Mouse (Mus musculus): ENCODE measurements around the gene Tceal3. TPM values are rescaled to one million over a fixed set of nuclear protein-coding genes. Genes with fewer than 3 reads are reported as not detected.
"Not testable (repeated sequence)": the region's sequence is repeated elsewhere in the genome, so short reads cannot be mapped to it uniquely, and the experiment has no call there.

The Tceal3 gene
- 45.7 TPM in 2 replicates for polyA plus RNA-seq (2015; fragmentation: Nextera tagmentation; extraction: Ambion mirVana)

DNA sequence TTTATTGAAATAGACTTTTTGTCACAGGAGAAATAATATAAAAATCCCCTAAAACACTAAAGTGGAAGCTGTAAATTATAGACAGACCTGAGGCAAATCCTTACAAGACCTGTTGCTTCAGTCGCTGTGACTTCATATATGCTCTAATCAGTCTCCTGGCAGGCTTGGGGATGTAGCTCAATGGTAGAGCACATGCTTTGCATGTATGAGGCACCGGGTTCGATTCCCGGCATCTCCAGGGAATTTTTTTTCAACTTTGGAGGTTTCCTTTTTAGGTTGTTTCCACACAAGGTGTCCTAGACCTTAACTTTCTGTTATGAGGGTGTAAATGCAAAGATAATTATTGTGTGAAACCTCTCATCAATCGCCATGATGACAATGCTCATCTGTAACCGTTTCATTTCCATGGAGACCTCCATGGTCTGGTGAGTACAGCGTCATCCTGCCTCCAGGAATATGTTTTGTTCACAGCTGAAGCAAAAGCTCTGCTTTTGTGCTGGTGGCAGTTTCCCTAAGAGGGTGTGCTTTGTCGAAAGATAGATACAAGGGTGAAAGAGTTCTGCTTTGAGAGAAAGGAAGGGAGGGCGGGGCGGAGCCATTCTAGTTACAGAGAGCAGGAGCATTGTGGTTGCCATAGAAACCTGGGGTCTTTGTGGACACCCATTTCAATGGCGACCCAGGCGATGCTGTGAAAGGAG, at the start of gene Tceal3:
Tceal3 (plus strand) TSS at position 644 of the 698 bp plus-strand sequence.
- 31% methylated on average over 12 of the region's 12 CpGs for WGBS

DNA sequence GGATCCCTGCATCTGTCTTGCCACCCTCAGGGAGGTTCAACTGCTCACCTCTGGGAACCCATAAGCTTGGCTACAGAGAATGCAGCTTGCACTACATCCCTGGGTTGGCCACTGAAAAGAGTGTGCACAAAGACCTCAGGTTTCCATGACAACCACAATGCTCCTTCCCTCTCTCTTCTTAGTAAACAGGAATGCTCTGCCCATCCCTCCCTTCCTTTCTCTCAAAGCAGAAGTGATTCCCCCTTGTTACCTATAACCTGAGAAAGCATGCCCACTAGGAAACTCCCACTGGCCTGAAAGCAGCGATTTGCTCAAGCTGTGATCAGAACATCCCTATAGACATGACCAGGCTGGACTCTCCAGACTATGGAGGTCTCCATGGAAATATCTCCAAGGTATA, 46.7 kb upstream of the Tceal3 start, which contains the start of gene Kir3dl2:
Kir3dl2 (minus strand) TSS at position 101 of the 400 bp plus-strand sequence.
- H3K9ac ChIP-seq (replicated peaks); H3K4me1 ChIP-seq (replicated peaks); H3K27ac ChIP-seq; H3K36me3 ChIP-seq; H3K27me3 ChIP-seq; H3K4me3 ChIP-seq (replicated peaks); ATAC-seq; H3K9me3 ChIP-seq; H3K4me2 ChIP-seq (replicated peaks): not testable (repeated sequence)
- WGBS: 63% methylated on average over 1 of the region's 1 CpGs

More for the DNA sequence above, at the start of gene Tceal3:
- peak; percentile 98 for ATAC-seq
- H3K27me3 ChIP-seq: no peaks in the 10 kb centered on the region
- H3K4me2 ChIP-seq (replicated peaks): peak within 1 kb of the TSS; percentile 49
- peak within 1 kb of the TSS; percentile 59 for H3K9ac ChIP-seq (replicated peaks)
- no peaks in the 10 kb centered on the region for H3K9me3 ChIP-seq
- no peaks in the 10 kb centered on the region for H3K4me1 ChIP-seq (replicated peaks)
- no peaks in the 10 kb centered on the region for H3K36me3 ChIP-seq
- H3K27ac ChIP-seq: peak within 1 kb of the TSS; percentile 89
- peak within 1 kb of the TSS; percentile 42 for H3K4me3 ChIP-seq (replicated peaks)

DNA sequence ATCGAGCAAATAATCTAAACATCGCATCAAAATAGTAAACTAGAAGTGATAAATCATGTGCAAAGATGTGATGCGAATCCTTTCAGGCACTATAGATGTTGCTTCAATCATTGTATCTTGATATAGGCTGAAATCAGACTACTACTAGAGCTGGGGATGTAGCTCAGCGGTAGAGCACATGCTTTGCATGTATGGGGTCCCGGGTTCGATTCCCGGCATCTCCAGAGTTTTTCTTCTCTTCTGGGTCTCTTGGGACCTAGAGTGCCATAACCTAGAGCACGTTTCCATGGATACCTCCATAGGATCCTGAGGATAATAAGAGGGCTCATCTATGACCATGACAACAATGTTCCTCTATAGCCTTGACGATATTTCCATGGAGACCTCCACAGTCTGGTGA, 21.5 kb upstream of the Tceal3 start:
- H3K27me3 ChIP-seq; ATAC-seq; H3K4me1 ChIP-seq (replicated peaks); H3K4me3 ChIP-seq (replicated peaks); H3K36me3 ChIP-seq; H3K27ac ChIP-seq; H3K9me3 ChIP-seq; H3K4me2 ChIP-seq (replicated peaks); H3K9ac ChIP-seq (replicated peaks): not testable (repeated sequence)
- 90% methylated on average over 9 of the region's 9 CpGs for WGBS

DNA sequence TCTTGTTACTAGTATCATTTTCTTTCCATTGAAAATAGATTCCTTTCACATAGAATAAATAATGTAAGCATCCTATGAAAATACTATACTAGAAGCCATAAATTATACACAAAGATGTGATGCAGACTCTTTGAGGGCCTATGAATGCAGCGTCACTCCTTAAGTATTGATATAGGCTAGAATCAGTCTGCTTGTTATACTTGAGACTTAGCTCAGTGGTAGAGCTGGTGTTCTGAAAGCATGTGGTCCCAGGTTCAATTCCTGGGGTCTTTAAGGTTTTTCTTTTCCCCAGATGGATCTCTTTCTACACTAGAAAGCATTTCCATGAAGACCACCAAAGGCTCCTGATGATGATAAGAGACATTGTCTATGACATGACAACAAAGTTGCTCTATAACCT, 6.0 kb upstream of the Tceal3 start:
- ATAC-seq: no peak
- Histone ChIP-seq H3K4me2 (replicated peaks) (no peak overlapping the region), H3K4me3 (replicated peaks) (no peak overlapping the region), H3K27ac (no peak overlapping the region), H3K9me3 (no peaks in the 10 kb centered on the region), H3K9ac (replicated peaks) (no peak overlapping the region), H3K4me1 (replicated peaks) (no peaks in the 10 kb centered on the region), H3K36me3 (no peaks in the 10 kb centered on the region), H3K27me3 (no peaks in the 10 kb centered on the region)
- WGBS: 93% methylated on average over 1 of the region's 1 CpGs

DNA sequence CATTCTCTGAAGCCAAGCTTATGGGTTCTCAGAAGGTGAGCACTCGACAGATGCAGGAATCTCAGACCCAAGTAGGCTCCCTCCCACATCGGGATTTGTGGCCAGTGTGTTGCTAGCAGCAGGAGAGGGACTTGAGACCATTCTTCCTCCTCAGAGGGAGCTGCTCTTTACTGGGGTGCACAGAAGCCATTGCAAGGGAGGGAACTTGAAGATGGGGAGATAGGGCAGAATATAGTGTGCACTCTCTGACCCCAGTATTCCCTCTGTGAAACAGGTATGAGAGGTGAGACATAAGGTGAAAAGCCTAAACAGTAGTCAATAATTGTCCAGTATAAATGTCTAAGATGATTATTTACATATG, 235 bp downstream of the Tceal3 start:
- Histone ChIP-seq H3K4me3 (replicated peaks) (peak overlapping the region; percentile 42), H3K9ac (replicated peaks) (peak overlapping the region; percentile 59), H3K27me3 (no peaks in the 10 kb centered on the region), H3K27ac (peak overlapping the region; percentile 89), H3K4me2 (replicated peaks) (peak overlapping the region; percentile 49), H3K9me3 (no peaks in the 10 kb centered on the region), H3K36me3 (no peaks in the 10 kb centered on the region), H3K4me1 (replicated peaks) (no peaks in the 10 kb centered on the region)
- WGBS: 22% methylated on average over 2 of the region's 2 CpGs
- no peak for ATAC-seq

DNA sequence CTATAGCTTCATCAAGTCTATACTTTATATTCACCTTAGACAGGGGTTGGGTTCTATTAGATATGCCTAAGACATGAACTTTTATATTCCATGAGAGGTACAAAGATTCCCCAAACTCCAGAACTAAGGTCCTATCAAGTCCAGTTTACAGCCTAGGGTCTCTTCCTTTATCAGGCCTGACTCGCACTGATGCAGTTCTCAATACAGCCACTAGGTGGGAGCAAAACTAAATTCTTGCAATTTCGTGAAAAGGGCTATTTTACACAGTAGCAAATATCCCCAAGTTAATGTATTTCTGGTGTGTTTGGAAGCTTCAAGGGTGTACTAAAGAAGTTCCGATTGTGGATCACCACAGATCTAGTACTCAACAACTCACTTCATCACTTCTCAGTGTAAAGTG, 8.8 kb downstream of the Tceal3 start:
- Histone ChIP-seq H3K4me3 (replicated peaks) (no peak overlapping the region), H3K4me2 (replicated peaks) (no peak overlapping the region), H3K27ac (no peak overlapping the region), H3K4me1 (replicated peaks) (no peaks in the 10 kb centered on the region), H3K36me3 (no peaks in the 10 kb centered on the region), H3K9ac (replicated peaks) (no peak overlapping the region), H3K27me3 (no peaks in the 10 kb centered on the region), H3K9me3 (no peaks in the 10 kb centered on the region)
- WGBS: 25% methylated on average over 3 of the region's 3 CpGs
- peak; percentile 20 for ATAC-seq

DNA sequence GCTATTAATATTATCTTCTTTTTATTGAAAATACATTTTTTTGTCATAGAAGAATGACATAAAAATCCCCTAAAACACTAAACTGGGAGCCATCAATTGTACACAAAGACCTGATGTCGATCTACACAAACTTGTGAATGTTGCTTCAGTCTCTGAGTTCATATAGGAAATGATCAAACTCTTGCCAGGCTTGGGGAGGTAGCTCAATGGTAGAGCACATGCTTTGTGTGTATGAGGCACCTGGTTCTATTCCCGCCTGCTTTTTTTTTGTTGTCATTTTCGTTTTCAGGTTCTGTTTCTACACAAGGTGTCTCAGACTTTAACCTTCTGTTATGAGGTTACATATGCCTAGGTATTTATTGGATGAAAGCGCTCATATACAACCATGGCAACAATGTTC, 16.3 kb downstream of the Tceal3 start:
- Histone ChIP-seq H3K27me3 (no peaks in the 10 kb centered on the region; the same call in 1 of the 2 replicates), H3K4me2 (replicated peaks) (no peak overlapping the region), H3K4me3 (replicated peaks) (no peak overlapping the region), H3K9me3 (no peaks in the 10 kb centered on the region), H3K27ac (no peak overlapping the region), H3K36me3 (no peaks in the 10 kb centered on the region), H3K4me1 (replicated peaks) (no peaks in the 10 kb centered on the region), H3K9ac (replicated peaks) (no peak overlapping the region)
- 80% methylated on average over 4 of the region's 4 CpGs for WGBS
- no peak for ATAC-seq

DNA sequence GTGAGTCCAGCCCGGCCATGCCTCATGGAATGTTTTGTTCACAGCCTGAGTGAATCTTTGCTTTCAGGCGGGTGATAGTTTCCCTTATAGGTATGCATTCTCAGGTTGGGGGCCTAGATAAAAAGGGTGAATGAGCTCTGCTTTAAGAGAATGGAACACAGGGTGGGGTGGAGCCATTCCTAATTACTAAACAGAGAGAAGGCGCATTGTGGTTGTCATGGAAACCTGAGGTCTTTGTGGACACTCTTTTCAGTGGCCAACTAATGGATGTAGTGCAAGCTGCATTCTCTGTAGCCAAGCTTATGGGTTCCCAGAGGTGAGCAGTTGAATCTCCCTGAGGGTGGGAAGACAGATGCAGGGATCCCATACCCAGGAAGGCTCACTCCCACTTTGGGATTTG, 16.8 kb downstream of the Tceal3 start:
- H3K4me1 ChIP-seq (replicated peaks): no peaks in the 10 kb centered on the region

DNA sequence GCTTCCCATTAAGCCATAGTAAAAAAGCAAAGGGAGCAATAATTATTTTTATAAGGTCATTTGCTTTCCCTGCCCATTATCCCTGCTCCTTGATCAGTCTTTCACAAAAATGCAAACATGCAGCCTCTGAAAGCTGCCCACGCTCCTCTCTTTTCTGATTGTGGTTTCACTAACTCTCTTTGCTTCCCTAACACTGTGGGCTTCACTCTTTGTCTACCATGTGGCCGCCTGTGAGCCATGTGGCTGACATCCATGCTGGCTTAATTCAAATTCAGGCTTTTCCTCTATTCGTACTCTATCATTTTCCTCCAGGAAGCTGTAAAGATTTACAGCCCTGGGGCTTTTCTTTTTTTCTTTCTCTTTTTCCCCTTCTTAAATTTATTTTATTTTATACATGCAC, 20.7 kb downstream of the Tceal3 start:
- Histone ChIP-seq H3K9ac (replicated peaks) (no peak overlapping the region), H3K4me2 (replicated peaks) (no peak overlapping the region), H3K4me1 (replicated peaks) (no peaks in the 10 kb centered on the region), H3K9me3 (no peaks in the 10 kb centered on the region), H3K36me3 (no peaks in the 10 kb centered on the region), H3K4me3 (replicated peaks) (no peak overlapping the region), H3K27ac (no peak overlapping the region), H3K27me3 (no peaks in the 10 kb centered on the region; the same call in 1 of the 2 replicates)
- 54% methylated on average over 3 of the region's 3 CpGs for WGBS
- ATAC-seq: no peak

More for the DNA sequence above, 16.8 kb downstream of the Tceal3 start:
- Histone ChIP-seq H3K9me3 (no peaks in the 10 kb centered on the region), H3K27me3 (no peaks in the 10 kb centered on the region; the same call in 1 of the 2 replicates), H3K27ac (no peak overlapping the region), H3K4me2 (replicated peaks) (no peak overlapping the region), H3K36me3 (no peaks in the 10 kb centered on the region), H3K9ac (replicated peaks) (no peak overlapping the region), H3K4me3 (replicated peaks) (no peak overlapping the region)
- WGBS: 46% methylated on average over 3 of the region's 3 CpGs
- ATAC-seq: no peak

DNA sequence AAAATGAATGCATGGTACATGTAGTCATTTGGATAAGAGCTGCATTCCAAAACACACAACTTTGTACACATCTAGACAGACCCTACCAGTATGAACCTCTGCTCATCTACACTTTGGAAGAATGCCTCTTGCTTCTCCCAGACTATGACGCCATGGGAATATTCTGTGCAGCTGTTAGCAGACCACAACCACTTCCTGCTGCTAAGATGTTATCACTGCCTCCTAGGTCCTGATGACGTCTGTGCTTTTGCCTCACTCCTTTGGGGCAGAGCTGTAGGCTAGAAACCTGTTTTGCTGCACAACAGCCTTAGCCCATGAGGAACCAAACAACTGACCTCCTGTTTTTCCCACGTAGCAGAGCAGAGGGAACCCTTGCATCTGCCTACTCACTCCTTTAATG, 25.2 kb downstream of the Tceal3 start:
- not testable (repeated sequence) for H3K27me3 ChIP-seq; H3K4me1 ChIP-seq (replicated peaks); H3K27ac ChIP-seq; H3K9me3 ChIP-seq; H3K4me2 ChIP-seq (replicated peaks); ATAC-seq; H3K4me3 ChIP-seq (replicated peaks); H3K9ac ChIP-seq (replicated peaks); H3K36me3 ChIP-seq
- WGBS: 74% methylated on average over 3 of the region's 3 CpGs

DNA sequence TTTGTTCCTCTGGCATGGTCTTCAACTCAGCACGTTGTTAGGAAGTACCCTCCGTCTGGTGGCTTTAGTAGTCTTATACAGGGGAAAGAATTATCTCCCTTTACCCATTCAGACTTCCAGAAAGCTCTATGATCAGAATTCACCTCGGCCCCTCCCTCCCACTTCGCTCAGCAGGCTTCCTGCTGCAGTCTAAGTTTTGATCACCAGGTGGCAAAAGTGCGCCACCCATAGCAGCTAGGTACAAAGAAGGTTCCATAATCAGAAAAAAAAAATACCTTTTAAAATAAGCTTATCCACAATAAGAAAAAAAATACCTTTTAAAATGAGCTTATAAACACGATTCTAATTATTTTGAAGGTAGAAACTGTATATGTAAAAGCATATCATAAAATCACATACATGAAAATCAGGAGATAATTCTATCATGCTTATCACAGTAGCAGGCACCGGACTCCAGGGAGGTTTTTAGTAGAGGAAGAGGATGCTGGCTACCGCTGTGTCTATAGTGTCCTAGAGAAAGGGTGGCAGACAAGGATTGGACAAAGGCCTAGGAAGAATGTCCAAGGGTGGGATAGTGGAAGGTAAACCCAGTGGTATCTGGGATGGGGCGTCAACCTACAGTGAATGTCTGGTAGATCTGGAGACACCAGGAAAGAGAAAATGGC, 34.4 kb downstream of the Tceal3 start:
- ATAC-seq: 0 out of 2 replicates have a peak, but pooled peaks have one; percentile 45
- Histone ChIP-seq H3K27ac (no peak overlapping the region), H3K9ac (replicated peaks) (no peak overlapping the region), H3K4me2 (replicated peaks) (no peak overlapping the region), H3K36me3 (no peaks in the 10 kb centered on the region), H3K4me3 (replicated peaks) (no peak overlapping the region), H3K27me3 (no peaks in the 10 kb centered on the region), H3K4me1 (replicated peaks) (no peaks in the 10 kb centered on the region), H3K9me3 (no peaks in the 10 kb centered on the region)
- 51% methylated on average over 9 of the region's 9 CpGs for WGBS

DNA sequence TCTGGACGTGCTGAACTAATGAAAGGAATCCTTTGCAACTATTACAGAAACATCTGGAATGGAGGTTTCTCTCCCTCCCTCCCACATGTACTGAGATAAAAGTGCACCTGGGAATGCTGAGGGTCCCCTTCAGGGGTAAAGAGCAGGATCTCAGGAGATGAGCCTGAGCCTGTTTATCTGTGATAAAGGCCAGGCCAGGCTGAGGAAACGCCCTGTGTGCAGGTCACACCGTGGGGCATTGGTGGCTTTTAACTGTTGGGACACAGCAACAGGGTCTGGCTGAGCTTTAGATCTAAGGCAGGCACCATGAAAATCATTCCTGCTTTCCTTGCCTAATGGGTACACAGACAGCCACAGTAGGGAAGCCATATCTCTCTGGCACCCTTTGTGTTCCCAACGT, 35.3 kb downstream of the Tceal3 start:
- H3K4me3 ChIP-seq (replicated peaks): no peak overlapping the region
- no peaks in the 10 kb centered on the region for H3K27me3 ChIP-seq
- H3K4me1 ChIP-seq (replicated peaks): no peaks in the 10 kb centered on the region
- no peak for ATAC-seq
- H3K9me3 ChIP-seq: no peaks in the 10 kb centered on the region
- H3K9ac ChIP-seq (replicated peaks): no peak overlapping the region
- WGBS: 84% methylated on average over 4 of the region's 4 CpGs
- no peak overlapping the region for H3K4me2 ChIP-seq (replicated peaks)
- H3K36me3 ChIP-seq: no peaks in the 10 kb centered on the region
- H3K27ac ChIP-seq: no peak overlapping the region
